Mouse (Mus musculus) ES-Bruce4 (cell line): ENCODE data around the gene Ap3s2.

ENCODE experiments used
- EP300 ChIP-seq: IDR thresholded peaks from 2 replicates; pipeline ENCODE4 v1.6.1; 2011; ENCODE audit warnings: low read depth, low read length; ENCODE audit not compliant: insufficient read depth
- POLR2A ChIP-seq: IDR thresholded peaks from one replicate; pipeline ENCODE4 v1.8.1; 2011; ENCODE audit warnings: low read length; ENCODE audit not compliant: insufficient read depth

DNA sequence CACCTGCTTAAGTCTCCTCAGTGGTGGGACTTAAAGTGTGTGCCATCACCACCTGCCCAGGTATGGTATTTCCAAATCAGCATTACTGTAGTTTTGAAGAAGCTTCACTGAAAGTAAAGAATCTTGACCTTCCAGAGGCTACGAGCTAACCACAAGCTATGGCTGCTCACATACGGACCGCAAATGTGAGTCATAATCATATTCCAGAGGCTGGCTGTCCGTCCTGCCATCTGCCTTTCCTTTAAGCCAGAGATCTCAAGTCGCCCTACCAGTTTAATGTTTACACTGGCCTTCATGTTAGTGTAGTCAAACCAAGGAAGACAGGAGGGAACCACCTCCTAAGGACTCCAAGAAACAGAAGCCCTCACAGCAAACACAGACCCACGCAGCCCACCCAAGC lies 38.5 kb downstream of the Ap3s2 start:
- no peak for TF ChIP-seq POLR2A
- no peak for TF ChIP-seq EP300
